Mouse (Mus musculus) midbrain, embryonic 15.5 days (tissue): ENCODE measurements around the gene Col3a1. TPM values are rescaled to one million over a fixed set of nuclear protein-coding genes. Genes with fewer than 3 reads are reported as not detected.

Experiments
- ATAC-seq: fragments of 200-750 bp; cut with Nextera tagmentation; replicated peaks from 2 replicates; pipeline ENCODE4 v1.8.0; 2017; ENCODE audit warnings: moderate TSS enrichment
- H3K27ac ChIP-seq: fragments of 300-500 bp; sonication (generic); 2 replicates; pipeline ENCODE4 v1.5.1; 2015; ENCODE audit warnings: mild to moderate bottlenecking, inconsistent platforms
- H3K27me3 ChIP-seq: fragments of 300-500 bp; sonication (generic); replicated peaks from 2 replicates; pipeline ENCODE4 v1.6.1; 2015; ENCODE audit warnings: inconsistent platforms
- H3K36me3 ChIP-seq: fragments of 300-500 bp; sonication (generic); replicated peaks from 2 replicates; pipeline ENCODE4 v1.6.1; 2015; ENCODE audit warnings: inconsistent platforms
- H3K4me1 ChIP-seq: fragments of 300-500 bp; sonication (generic); 2 replicates; pipeline ENCODE4 v1.6.1; 2015; ENCODE audit warnings: inconsistent platforms
- H3K4me2 ChIP-seq: fragments of 300-500 bp; sonication (generic); 2 replicates; pipeline ENCODE4 v1.6.1; 2015; ENCODE audit warnings: inconsistent platforms, mild to moderate bottlenecking, moderate library complexity
- H3K4me3 ChIP-seq: fragments of 300-500 bp; sonication (generic); 2 replicates; pipeline ENCODE4 v1.5.1; 2015; ENCODE audit warnings: mild to moderate bottlenecking, inconsistent platforms
- H3K9ac ChIP-seq: fragments of 300-500 bp; sonication (generic); 2 replicates; pipeline ENCODE4 v1.6.1; 2015; ENCODE audit warnings: mild to moderate bottlenecking, inconsistent platforms
- H3K9me3 ChIP-seq: fragments of 300-500 bp; sonication (generic); 2 replicates; pipeline ENCODE4 v1.6.1; 2016; ENCODE audit warnings: inconsistent platforms
- WGBS: fragments of 180-500 bp; shearing (Covaris S2); methylation state at CpG from one replicate; pipeline ENCODE4 v1.1.7; 2015; ENCODE audit warnings: mixed read lengths; 5-methylcytosine and 5-hydroxymethylcytosine counted together
- polyA plus RNA-seq: library from polyadenylated mRNA; unstranded; fragments of >200 nt; fragmentation: Nextera tagmentation; extraction: Ambion mirVana; gene quantifications from 2 replicates; pipeline ENCODE4 v1.2.1, GENCODE M21; 2015

Col3a1 gene
- polyA plus RNA-seq, 1 experiment from 2014 or later = 173 TPM

GRCm38 (mm10) chr1:45318241-45318640, 6.9 kb downstream of the Col3a1 start:
- Histone ChIP-seq H3K4me3 (no peak overlapping the region), H3K9me3 (no peaks in the 10 kb centered on the region), H3K4me2 (no peak overlapping the region), H3K9ac (no peak overlapping the region), H3K36me3 (no peaks in the 10 kb centered on the region), H3K27me3 (no peaks in the 10 kb centered on the region), H3K4me1 (no peaks in the 10 kb centered on the region), H3K27ac (no peak overlapping the region)
- 82% methylated on average over 1 of the region's 1 CpGs for WGBS
- ATAC-seq = no peak

- Histone ChIP-seq H3K9me3 (no peaks in the 10 kb centered on the region), H3K27me3 (no peaks in the 10 kb centered on the region), H3K27ac (no peak overlapping the region), H3K36me3 (no peaks in the 10 kb centered on the region), H3K4me3 (no peak overlapping the region), H3K4me1 (no peaks in the 10 kb centered on the region), H3K4me2 (no peak overlapping the region), H3K9ac (no peak overlapping the region)
- ATAC-seq = no peak
Observed at GRCm38 (mm10) chr1:45320861-45321260, 9.5 kb downstream of the Col3a1 start.

- Histone ChIP-seq H3K27me3 (no peaks in the 10 kb centered on the region), H3K9ac (no peak overlapping the region), H3K4me2 (no peak overlapping the region), H3K4me3 (no peak overlapping the region), H3K36me3 (no peaks in the 10 kb centered on the region), H3K27ac (no peak overlapping the region), H3K9me3 (no peaks in the 10 kb centered on the region), H3K4me1 (no peaks in the 10 kb centered on the region)
- ATAC-seq = no peak
- WGBS = 93% methylated on average over 1 of the region's 1 CpGs
Observed at GRCm38 (mm10) chr1:45329149-45329548, 17.8 kb downstream of the Col3a1 start.

- H3K9me3 ChIP-seq = no peaks in the 10 kb centered on the region
- no peaks in the 10 kb centered on the region for H3K4me1 ChIP-seq
- ATAC-seq = no peak
- no peaks in the 10 kb centered on the region for H3K36me3 ChIP-seq
- H3K4me3 ChIP-seq = no peak overlapping the region
- H3K27me3 ChIP-seq = no peaks in the 10 kb centered on the region
- WGBS = 77% methylated on average over 4 of the region's 4 CpGs
- no peak overlapping the region for H3K27ac ChIP-seq
- H3K9ac ChIP-seq = no peak overlapping the region
- H3K4me2 ChIP-seq = no peak overlapping the region
Observed at GRCm38 (mm10) chr1:45355944-45356343, 44.6 kb downstream of the Col3a1 start.

GRCm38 (mm10) chr1:45358020-45358419, 46.7 kb downstream of the Col3a1 start:
- WGBS = 79% methylated on average over 1 of the region's 1 CpGs
- no peak for ATAC-seq
- H3K9ac ChIP-seq = no peak overlapping the region
- H3K4me3 ChIP-seq = no peak overlapping the region
- H3K27ac ChIP-seq = no peak overlapping the region
- H3K9me3 ChIP-seq = no peaks in the 10 kb centered on the region
- no peaks in the 10 kb centered on the region for H3K4me1 ChIP-seq
- no peaks in the 10 kb centered on the region for H3K27me3 ChIP-seq
- no peaks in the 10 kb centered on the region for H3K36me3 ChIP-seq
- no peak overlapping the region for H3K4me2 ChIP-seq

- 77% methylated on average over 2 of the region's 2 CpGs for WGBS
- H3K27me3 ChIP-seq = no peaks in the 10 kb centered on the region
- no peaks in the 10 kb centered on the region for H3K36me3 ChIP-seq
- H3K27ac ChIP-seq = no peak overlapping the region
- ATAC-seq = no peak
- no peak overlapping the region for H3K9ac ChIP-seq
- H3K4me1 ChIP-seq = no peaks in the 10 kb centered on the region
- H3K9me3 ChIP-seq = no peaks in the 10 kb centered on the region
- no peak overlapping the region for H3K4me3 ChIP-seq
- no peak overlapping the region for H3K4me2 ChIP-seq
Observed at GRCm38 (mm10) chr1:45359147-45359546, 47.8 kb downstream of the Col3a1 start.

GRCm38 (mm10) chr1:45359673-45360072, 48.3 kb downstream of the Col3a1 start:
- WGBS = 78% methylated on average over 2 of the region's 2 CpGs
- Histone ChIP-seq H3K27me3 (no peaks in the 10 kb centered on the region), H3K36me3 (no peaks in the 10 kb centered on the region), H3K9ac (no peak overlapping the region), H3K4me2 (no peak overlapping the region), H3K27ac (no peak overlapping the region), H3K4me1 (no peaks in the 10 kb centered on the region), H3K9me3 (no peaks in the 10 kb centered on the region), H3K4me3 (no peak overlapping the region)
- ATAC-seq = no peak

- H3K27me3 ChIP-seq = no peaks in the 10 kb centered on the region
- WGBS = 97% methylated on average over 2 of the region's 2 CpGs
- ATAC-seq = no peak
- no peak overlapping the region for H3K9ac ChIP-seq
- H3K4me2 ChIP-seq = no peak overlapping the region
- no peaks in the 10 kb centered on the region for H3K36me3 ChIP-seq
- no peak overlapping the region for H3K4me3 ChIP-seq
- no peaks in the 10 kb centered on the region for H3K4me1 ChIP-seq
- no peaks in the 10 kb centered on the region for H3K9me3 ChIP-seq
- H3K27ac ChIP-seq = no peak overlapping the region
Observed at GRCm38 (mm10) chr1:45363274-45363673, 51.9 kb downstream of the Col3a1 start.

- H3K36me3 ChIP-seq = no peaks in the 10 kb centered on the region
- 90% methylated on average over 1 of the region's 1 CpGs for WGBS
- peaks cover 9% of the 10 kb centered on the region for H3K9me3 ChIP-seq
- H3K4me3 ChIP-seq = no peak overlapping the region
- H3K27me3 ChIP-seq = no peaks in the 10 kb centered on the region
- no peak overlapping the region for H3K27ac ChIP-seq
- no peak overlapping the region for H3K9ac ChIP-seq
- ATAC-seq = no peak
- H3K4me1 ChIP-seq = no peaks in the 10 kb centered on the region
- H3K4me2 ChIP-seq = no peak overlapping the region
Observed at GRCm38 (mm10) chr1:45365427-45365826, 54.1 kb downstream of the Col3a1 start.

GRCm38 (mm10) chr1:45379992-45380690, 68.8 kb downstream of the Col3a1 start:
- Histone ChIP-seq H3K27ac (no peak overlapping the region), H3K27me3 (no peaks in the 10 kb centered on the region), H3K9me3 (no peaks in the 10 kb centered on the region), H3K4me3 (no peak overlapping the region), H3K9ac (no peak overlapping the region), H3K36me3 (no peaks in the 10 kb centered on the region), H3K4me1 (no peaks in the 10 kb centered on the region), H3K4me2 (no peak overlapping the region)
- ATAC-seq = no peak
- WGBS = 88% methylated on average over 7 of the region's 7 CpGs

- WGBS = 92% methylated on average over 2 of the region's 2 CpGs
- Histone ChIP-seq H3K4me2 (no peak overlapping the region), H3K4me3 (no peak overlapping the region), H3K9ac (no peak overlapping the region), H3K4me1 (no peaks in the 10 kb centered on the region), H3K27ac (no peak overlapping the region), H3K36me3 (no peaks in the 10 kb centered on the region), H3K9me3 (no peaks in the 10 kb centered on the region), H3K27me3 (no peaks in the 10 kb centered on the region)
- ATAC-seq = no peak
Observed at GRCm38 (mm10) chr1:45381866-45382265, 70.5 kb downstream of the Col3a1 start.
